Mouse (Mus musculus): ENCODE results near the gene Uck2. TPM values are rescaled to one million over a fixed set of nuclear protein-coding genes. Genes with fewer than 3 reads are reported as not detected.
A peak's percentile ranks its signal among the peaks of the same experiment; 100 is the strongest.

The Uck2 gene
- polyA plus RNA-seq, 1 experiment from 2014 or later, result 120 TPM

GRCm38 (mm10) chr1:167306451-167307240, 21.5 kb upstream of the Uck2 start:
- Histone ChIP-seq H3K36me3 (replicated peaks; ENCODE audit: control insufficient read depth, insufficient read depth, low read depth, low read length) (no peaks in the 10 kb centered on the region), H3K9me3 (replicated peaks; ENCODE audit: control insufficient read depth, low read length) (no peaks in the 10 kb centered on the region), H3K27me3 (ENCODE audit: control insufficient read depth, insufficient read depth, low read length) (no peaks in the 10 kb centered on the region), H3K4me2 (ENCODE audit: low read depth, low read length) (no peak overlapping the region), H3K4me1 (ENCODE audit: control insufficient read depth, insufficient read depth, low read length) (no peaks in the 10 kb centered on the region), H3K4me3 (ENCODE audit: low read depth, low read length) (no peak overlapping the region), H3K9ac (replicated peaks; ENCODE audit: low read length) (no peak overlapping the region), H3K27ac (replicated peaks; ENCODE audit: low read depth, low read length) (no peak overlapping the region)
- no peak for ATAC-seq (replicated peaks; ENCODE audit: insufficient number of reproducible peaks, low FRiP score, low TSS enrichment, low read depth)
- peak; percentile 34 for DNase-seq (ENCODE audit: low spot score)
- 66% methylated on average over 5 of the region's 5 CpGs for WGBS

- H3K27ac ChIP-seq (replicated peaks; ENCODE audit: low read depth, low read length), result no peak overlapping the region
- H3K4me1 ChIP-seq (ENCODE audit: control insufficient read depth, insufficient read depth, low read length), result no peaks in the 10 kb centered on the region
- no peak overlapping the region for H3K4me3 ChIP-seq (ENCODE audit: low read depth, low read length)
- no peaks in the 10 kb centered on the region for H3K9me3 ChIP-seq (replicated peaks; ENCODE audit: control insufficient read depth, low read length)
- H3K4me2 ChIP-seq (ENCODE audit: low read depth, low read length), result no peak overlapping the region
- ATAC-seq (replicated peaks; ENCODE audit: insufficient number of reproducible peaks, low FRiP score, low TSS enrichment, low read depth), result no peak
- no peak for DNase-seq (ENCODE audit: low spot score)
- no peaks in the 10 kb centered on the region for H3K36me3 ChIP-seq (replicated peaks; ENCODE audit: control insufficient read depth, insufficient read depth, low read depth, low read length)
- 78% methylated on average over 7 of the region's 7 CpGs for WGBS
- H3K27me3 ChIP-seq (ENCODE audit: control insufficient read depth, insufficient read depth, low read length), result no peaks in the 10 kb centered on the region
- no peak overlapping the region for H3K9ac ChIP-seq (replicated peaks; ENCODE audit: low read length)
These were observed 20.5 kb upstream of the Uck2 start for GRCm38 (mm10) chr1:167305501-167306137.

GRCm38 (mm10) chr1:167300122-167300521, 15.0 kb upstream of the Uck2 start:
- H3K36me3 ChIP-seq (replicated peaks; ENCODE audit: control insufficient read depth, insufficient read depth, low read depth, low read length), result no peaks in the 10 kb centered on the region
- H3K4me1 ChIP-seq (ENCODE audit: control insufficient read depth, insufficient read depth, low read length), result no peaks in the 10 kb centered on the region
- no peaks in the 10 kb centered on the region for H3K9me3 ChIP-seq (replicated peaks; ENCODE audit: control insufficient read depth, low read length)
- WGBS, result 87% methylated on average over 2 of the region's 2 CpGs
- H3K4me3 ChIP-seq (ENCODE audit: low read depth, low read length), result no peak overlapping the region
- no peak overlapping the region for H3K9ac ChIP-seq (replicated peaks; ENCODE audit: low read length)
- DNase-seq (ENCODE audit: low spot score) (no peak), ATAC-seq (replicated peaks; ENCODE audit: insufficient number of reproducible peaks, low FRiP score, low TSS enrichment, low read depth) (no peak)
- H3K27me3 ChIP-seq (ENCODE audit: control insufficient read depth, insufficient read depth, low read length), result no peaks in the 10 kb centered on the region
- no peak overlapping the region for H3K4me2 ChIP-seq (ENCODE audit: low read depth, low read length)
- H3K27ac ChIP-seq (replicated peaks; ENCODE audit: low read depth, low read length), result no peak overlapping the region

- Histone ChIP-seq H3K4me3 (ENCODE audit: low read depth, low read length) (no peak overlapping the region), H3K4me1 (ENCODE audit: control insufficient read depth, insufficient read depth, low read length) (no peaks in the 10 kb centered on the region), H3K9me3 (replicated peaks; ENCODE audit: control insufficient read depth, low read length) (no peaks in the 10 kb centered on the region), H3K9ac (replicated peaks; ENCODE audit: low read length) (no peak overlapping the region), H3K36me3 (replicated peaks; ENCODE audit: control insufficient read depth, insufficient read depth, low read depth, low read length) (no peaks in the 10 kb centered on the region), H3K27ac (replicated peaks; ENCODE audit: low read depth, low read length) (no peak overlapping the region), H3K4me2 (ENCODE audit: low read depth, low read length) (no peak overlapping the region), H3K27me3 (ENCODE audit: control insufficient read depth, insufficient read depth, low read length) (no peaks in the 10 kb centered on the region)
- 58% methylated on average over 13 of the region's 13 CpGs for WGBS
- no peak for DNase-seq (ENCODE audit: low spot score)
- ATAC-seq (replicated peaks; ENCODE audit: insufficient number of reproducible peaks, low FRiP score, low TSS enrichment, low read depth), result no peak
These were observed 10.7 kb upstream of the Uck2 start for GRCm38 (mm10) chr1:167295679-167296402.

GRCm38 (mm10) chr1:167292447-167292846, 7.3 kb upstream of the Uck2 start:
- Histone ChIP-seq H3K4me3 (ENCODE audit: low read depth, low read length) (no peak overlapping the region), H3K9ac (replicated peaks; ENCODE audit: low read length) (no peak overlapping the region), H3K4me1 (ENCODE audit: control insufficient read depth, insufficient read depth, low read length) (no peaks in the 10 kb centered on the region), H3K27me3 (ENCODE audit: control insufficient read depth, insufficient read depth, low read length) (no peaks in the 10 kb centered on the region), H3K36me3 (replicated peaks; ENCODE audit: control insufficient read depth, insufficient read depth, low read depth, low read length) (no peaks in the 10 kb centered on the region), H3K9me3 (replicated peaks; ENCODE audit: control insufficient read depth, low read length) (no peaks in the 10 kb centered on the region), H3K27ac (replicated peaks; ENCODE audit: low read depth, low read length) (no peak overlapping the region), H3K4me2 (ENCODE audit: low read depth, low read length) (no peak overlapping the region)
- ATAC-seq (replicated peaks; ENCODE audit: insufficient number of reproducible peaks, low FRiP score, low TSS enrichment, low read depth) (no peak), DNase-seq (ENCODE audit: low spot score) (peak; percentile 29)
- WGBS, result 30% methylated on average over 11 of the region's 11 CpGs

GRCm38 (mm10) chr1:167291610-167292009, 6.5 kb upstream of the Uck2 start:
- 69% methylated on average over 8 of the region's 8 CpGs for WGBS
- Histone ChIP-seq H3K36me3 (replicated peaks; ENCODE audit: control insufficient read depth, insufficient read depth, low read depth, low read length) (no peaks in the 10 kb centered on the region), H3K9me3 (replicated peaks; ENCODE audit: control insufficient read depth, low read length) (no peaks in the 10 kb centered on the region), H3K27me3 (ENCODE audit: control insufficient read depth, insufficient read depth, low read length) (no peaks in the 10 kb centered on the region), H3K4me3 (ENCODE audit: low read depth, low read length) (no peak overlapping the region), H3K4me1 (ENCODE audit: control insufficient read depth, insufficient read depth, low read length) (no peaks in the 10 kb centered on the region), H3K9ac (replicated peaks; ENCODE audit: low read length) (no peak overlapping the region), H3K27ac (replicated peaks; ENCODE audit: low read depth, low read length) (no peak overlapping the region), H3K4me2 (ENCODE audit: low read depth, low read length) (no peak overlapping the region)
- ATAC-seq (replicated peaks; ENCODE audit: insufficient number of reproducible peaks, low FRiP score, low TSS enrichment, low read depth) (no peak), DNase-seq (ENCODE audit: low spot score) (no peak)

- WGBS, result 24% methylated on average over 6 of the region's 6 CpGs
- no peaks in the 10 kb centered on the region for H3K27me3 ChIP-seq (ENCODE audit: control insufficient read depth, insufficient read depth, low read length)
- DNase-seq (ENCODE audit: low spot score), result no peak
- no peak overlapping the region for H3K4me3 ChIP-seq (ENCODE audit: low read depth, low read length)
- ATAC-seq (replicated peaks; ENCODE audit: insufficient number of reproducible peaks, low FRiP score, low TSS enrichment, low read depth), result no peak
- no peak overlapping the region for H3K4me2 ChIP-seq (ENCODE audit: low read depth, low read length)
- no peak overlapping the region for H3K27ac ChIP-seq (replicated peaks; ENCODE audit: low read depth, low read length)
- H3K9ac ChIP-seq (replicated peaks; ENCODE audit: low read length), result 0 out of 2 replicates have a peak overlapping the region, but pooled peaks have one; percentile 3
- no peaks in the 10 kb centered on the region for H3K36me3 ChIP-seq (replicated peaks; ENCODE audit: control insufficient read depth, insufficient read depth, low read depth, low read length)
- no peaks in the 10 kb centered on the region for H3K9me3 ChIP-seq (replicated peaks; ENCODE audit: control insufficient read depth, low read length)
- no peaks in the 10 kb centered on the region for H3K4me1 ChIP-seq (ENCODE audit: control insufficient read depth, insufficient read depth, low read length)
These were observed 5.1 kb upstream of the Uck2 start for GRCm38 (mm10) chr1:167290263-167290592.
